Comparison of ENCODE assay signal across 8 mouse cellular contexts in the genomic region with DNA sequence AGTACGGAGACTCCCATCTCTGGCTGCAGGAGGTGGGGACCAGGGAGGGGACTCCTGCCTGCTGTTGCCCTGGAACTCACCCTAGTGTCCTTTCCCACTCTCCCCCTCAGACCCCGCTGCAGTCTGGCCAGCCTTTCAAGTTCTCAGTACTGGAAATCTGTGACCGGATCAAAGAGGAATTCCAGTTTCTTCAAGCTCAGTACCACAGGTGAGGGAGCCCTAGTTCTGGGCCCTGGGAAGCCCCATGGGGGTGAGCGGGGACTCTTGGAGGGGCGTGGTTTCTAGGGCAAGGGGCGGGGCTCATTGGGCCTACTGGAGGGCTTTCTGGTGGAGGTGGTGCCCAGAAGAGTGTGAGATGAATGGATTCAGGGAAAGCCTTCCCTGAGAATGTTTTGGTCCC. TPM values are rescaled to one million over a fixed set of nuclear protein-coding genes. Genes with fewer than 3 reads are reported as not detected.
DNase-seq lines count a peak whose midpoint lies in the region; ATAC-seq and TF ChIP-seq lines count a peak whose summit lies in the region.

No protein-coding gene starts in this region.

- peak overlapping the region; percentile 85 for H3K27ac ChIP-seq in heart, embryonic 10.5 days
- no peak overlapping the region for H3K27ac ChIP-seq in bone marrow macrophage, adult 2 months (ENCODE audit: insufficient read depth, low read depth, low read length)
- no peak overlapping the region for H3K27ac ChIP-seq in heart, embryonic 16.5 days (ENCODE audit: low read length)
- H3K27ac ChIP-seq in limb, embryonic 14.5 days (replicated peaks; ENCODE audit: low read depth, low read length): no peak overlapping the region
- H3K27ac ChIP-seq in neural tube, embryonic 15.5 days (replicated peaks): no peak overlapping the region

- H3K4me2 ChIP-seq in heart, embryonic 16.5 days (ENCODE audit: low read depth, low read length): peak overlapping the region; percentile 81
- H3K4me2 ChIP-seq in limb, embryonic 14.5 days (replicated peaks; ENCODE audit: low read depth, low read length, severe bottlenecking): peak overlapping the region; percentile 71
- H3K4me2 ChIP-seq in neural tube, embryonic 15.5 days: peak overlapping the region; percentile 80

- no peak for DNase-seq in heart, embryonic 10.5 days (ENCODE audit: low spot score)
- DNase-seq in heart, postnatal 36 days: no peak
- no peak for DNase-seq in limb, embryonic 14.5 days (ENCODE audit: low spot score)
- DNase-seq in gastrocnemius, postnatal 36 days: no peak
- no peak for DNase-seq in layer of hippocampus, adult 9-11 months

- intact Hi-C loops in heart, postnatal 36 days (cut with DNase I): no loop called here
- intact Hi-C loops in gastrocnemius, postnatal 36 days (cut with DNase I): no loop called here

- peaks cover 72% of the 10 kb centered on the region for H3K27me3 ChIP-seq in heart, embryonic 10.5 days (ENCODE audit: insufficient read depth, poor library complexity, severe bottlenecking)
- H3K27me3 ChIP-seq in heart, embryonic 16.5 days (ENCODE audit: control insufficient read depth, insufficient read depth, low read length): no peaks in the 10 kb centered on the region
- 0 out of 2 replicates have a peak, but pooled peaks cover 3% of the 10 kb centered on the region for H3K27me3 ChIP-seq in limb, embryonic 14.5 days (ENCODE audit: control insufficient read depth, insufficient read depth, low read length)
- H3K27me3 ChIP-seq in neural tube, embryonic 15.5 days (replicated peaks): peaks cover 69% of the 10 kb centered on the region

- ATAC-seq in heart, embryonic 16.5 days (replicated peaks; ENCODE audit: extremely low read depth, insufficient read depth, low FRiP score): no peak
- ATAC-seq in limb, embryonic 14.5 days (ENCODE audit: low FRiP score, low read depth): no peak
- no peak for ATAC-seq in neural tube, embryonic 15.5 days (ENCODE audit: low FRiP score)

- TF ChIP-seq CTCF in bone marrow macrophage, adult 2 months (IDR thresholded peaks at IDR 0.05; ENCODE audit: low read depth, low read length): no peak

- peak overlapping the region; percentile 86 for H3K9ac ChIP-seq in heart, embryonic 16.5 days (ENCODE audit: low read length)
- peak overlapping the region; percentile 74 for H3K9ac ChIP-seq in limb, embryonic 14.5 days (ENCODE audit: low read depth, low read length, severe bottlenecking)
- peak overlapping the region; percentile 67 for H3K9ac ChIP-seq in neural tube, embryonic 15.5 days (replicated peaks)

- H3K9me3 ChIP-seq in heart, embryonic 10.5 days: no peaks in the 10 kb centered on the region
- no peaks in the 10 kb centered on the region for H3K9me3 ChIP-seq in heart, embryonic 16.5 days (replicated peaks; ENCODE audit: control insufficient read depth, low read length)
- no peaks in the 10 kb centered on the region for H3K9me3 ChIP-seq in limb, embryonic 14.5 days (ENCODE audit: control insufficient read depth, low read length)
- H3K9me3 ChIP-seq in neural tube, embryonic 15.5 days (replicated peaks): no peaks in the 10 kb centered on the region

- H3K4me3 ChIP-seq in heart, embryonic 10.5 days: peak overlapping the region; percentile 72
- H3K4me3 ChIP-seq in bone marrow macrophage, adult 2 months (ENCODE audit: insufficient read depth, low read length): peak overlapping the region; percentile 61
- H3K4me3 ChIP-seq in heart, embryonic 16.5 days (ENCODE audit: low read length): peak overlapping the region; percentile 75
- H3K4me3 ChIP-seq in limb, embryonic 14.5 days (replicated peaks; ENCODE audit: low read length): peak overlapping the region; percentile 66
- H3K4me3 ChIP-seq in neural tube, embryonic 15.5 days (replicated peaks): peak overlapping the region; percentile 60

- H3K36me3 ChIP-seq in heart, embryonic 10.5 days: peaks cover 13% of the 10 kb centered on the region; the same call in 1 of the 2 replicates
- H3K36me3 ChIP-seq in heart, embryonic 16.5 days (ENCODE audit: control insufficient read depth, insufficient read depth): no peaks in the 10 kb centered on the region
- H3K36me3 ChIP-seq in limb, embryonic 14.5 days (ENCODE audit: control insufficient read depth, insufficient read depth, low read length): 0 out of 2 replicates have a peak, but pooled peaks cover 4% of the 10 kb centered on the region
- no peaks in the 10 kb centered on the region for H3K36me3 ChIP-seq in neural tube, embryonic 15.5 days

- TF ChIP-seq POLR2A in bone marrow macrophage, adult 2 months (IDR thresholded peaks at IDR 0.05; ENCODE audit: borderline replicate concordance, low read depth, low read length): no peak
- no peak for TF ChIP-seq POLR2A in limb, embryonic 14.5 days (IDR thresholded peaks at IDR 0.05; ENCODE audit: borderline replicate concordance, extremely low read depth, insufficient read depth, insufficient read length)

- peaks cover 61% of the 10 kb centered on the region for H3K4me1 ChIP-seq in heart, embryonic 10.5 days
- peaks cover 5% of the 10 kb centered on the region; the same call in 1 of the 2 replicates for H3K4me1 ChIP-seq in bone marrow macrophage, adult 2 months (ENCODE audit: control insufficient read depth, insufficient read depth, low read length)
- H3K4me1 ChIP-seq in heart, embryonic 16.5 days (ENCODE audit: control insufficient read depth, insufficient read depth, low read length): peaks cover 25% of the 10 kb centered on the region
- H3K4me1 ChIP-seq in limb, embryonic 14.5 days (ENCODE audit: control insufficient read depth, insufficient read depth, low read length): peaks cover 36% of the 10 kb centered on the region
- peaks cover 51% of the 10 kb centered on the region for H3K4me1 ChIP-seq in neural tube, embryonic 15.5 days

- 3% methylated on average over 6 of the region's 6 CpGs for WGBS in heart, embryonic 10.5 days
- 2% methylated on average over 6 of the region's 6 CpGs for WGBS in heart, embryonic 16.5 days
- under 1% methylated on average over 6 of the region's 6 CpGs for WGBS in limb, embryonic 14.5 days
- 1% methylated on average over 6 of the region's 6 CpGs for WGBS in neural tube, embryonic 15.5 days

RNA-seq across cellular contexts. Expression of a gene that starts 1.3 kb away (rescaled TPM):
- 17.4 and 18.3 TPM in 2 replicates for polyA plus RNA-seq in heart, embryonic 10.5 days (2016; fragmentation: Nextera tagmentation; extraction: Ambion mirVana)
- 10 to 100 TPM in 1 of 2 experiments, 1 to 10 TPM in 1; 7.5 to 11.5 TPM for total RNA-seq in heart, postnatal 36 days (2021)
- 17.9 and 24.5 TPM in 2 replicates for polyA plus RNA-seq in bone marrow macrophage, adult 2 months (2012; ENCODE audit: insufficient read depth, insufficient read length, missing spikeins)
- 19.5 and 24.5 TPM in 2 replicates for polyA plus RNA-seq in heart, embryonic 16.5 days (2015; fragmentation: Nextera tagmentation; extraction: Ambion mirVana)
- polyA plus RNA-seq in limb, embryonic 14.5 days (2012; rRNA removed): 250 and 345 TPM in 2 replicates
- 38.1 and 52.2 TPM in 2 replicates for polyA plus RNA-seq in limb, embryonic 14.5 days (2014; fragmentation: Nextera tagmentation; extraction: Ambion mirVana)
- polyA plus RNA-seq in neural tube, embryonic 15.5 days (2015; fragmentation: Nextera tagmentation; extraction: Ambion mirVana): 41.8 and 49.9 TPM in 2 replicates
- 1 to 10 TPM; 4.4 to 4.7 TPM for total RNA-seq in gastrocnemius, postnatal 36 days (2021)

RNA-seq across cellular contexts. Expression of a gene that starts 16.4 kb away (rescaled TPM):
- polyA plus RNA-seq in heart, embryonic 10.5 days (2016; fragmentation: Nextera tagmentation; extraction: Ambion mirVana): 467 and 523 TPM in 2 replicates
- total RNA-seq in heart, postnatal 36 days (2021): 1,000 to 10,000 TPM in 1 of 2 experiments, 100 to 1,000 TPM in 1; 977 to 1,076 TPM
- polyA plus RNA-seq in bone marrow macrophage, adult 2 months (2012; ENCODE audit: insufficient read depth, insufficient read length, missing spikeins): 478 and 551 TPM in 2 replicates
- 529 and 769 TPM in 2 replicates for polyA plus RNA-seq in heart, embryonic 16.5 days (2015; fragmentation: Nextera tagmentation; extraction: Ambion mirVana)
- polyA plus RNA-seq in limb, embryonic 14.5 days (2012; rRNA removed): 472 and 473 TPM in 2 replicates
- 380 and 393 TPM in 2 replicates for polyA plus RNA-seq in limb, embryonic 14.5 days (2014; fragmentation: Nextera tagmentation; extraction: Ambion mirVana)
- 771 and 825 TPM in 2 replicates for polyA plus RNA-seq in neural tube, embryonic 15.5 days (2015; fragmentation: Nextera tagmentation; extraction: Ambion mirVana)
- total RNA-seq in gastrocnemius, postnatal 36 days (2021): 100 to 1,000 TPM; 847 to 848 TPM

RNA-seq across cellular contexts. Expression of a gene that starts 25.2 kb away (rescaled TPM):
- 29.0 and 33.9 TPM in 2 replicates for polyA plus RNA-seq in heart, embryonic 10.5 days (2016; fragmentation: Nextera tagmentation; extraction: Ambion mirVana)
- 1 to 10 TPM; 7.5 to 8.5 TPM for total RNA-seq in heart, postnatal 36 days (2021)
- 42.3 and 47.9 TPM in 2 replicates for polyA plus RNA-seq in bone marrow macrophage, adult 2 months (2012; ENCODE audit: insufficient read depth, insufficient read length, missing spikeins)
- 29.6 and 31.0 TPM in 2 replicates for polyA plus RNA-seq in heart, embryonic 16.5 days (2015; fragmentation: Nextera tagmentation; extraction: Ambion mirVana)
- 24.2 and 28.0 TPM in 2 replicates for polyA plus RNA-seq in limb, embryonic 14.5 days (2012; rRNA removed)
- polyA plus RNA-seq in limb, embryonic 14.5 days (2014; fragmentation: Nextera tagmentation; extraction: Ambion mirVana): 9.2 and 16.6 TPM in 2 replicates
- 5.7 and 7.3 TPM in 2 replicates for polyA plus RNA-seq in neural tube, embryonic 15.5 days (2015; fragmentation: Nextera tagmentation; extraction: Ambion mirVana)
- 1 to 10 TPM; 4.2 to 4.9 TPM for total RNA-seq in gastrocnemius, postnatal 36 days (2021)

RNA-seq across cellular contexts. Expression of a gene that starts 30.4 kb away (rescaled TPM):
- 0.95 and 1.4 TPM in 2 replicates for polyA plus RNA-seq in heart, embryonic 10.5 days (2016; fragmentation: Nextera tagmentation; extraction: Ambion mirVana)
- total RNA-seq in heart, postnatal 36 days (2021): 1 to 10 TPM; 2.6 to 2.7 TPM
- polyA plus RNA-seq in bone marrow macrophage, adult 2 months (2012; ENCODE audit: insufficient read depth, insufficient read length, missing spikeins): 0.67 and 0.78 TPM in 2 replicates
- polyA plus RNA-seq in heart, embryonic 16.5 days (2015; fragmentation: Nextera tagmentation; extraction: Ambion mirVana): 1.2 TPM in 2 replicates
- 3.8 and 4.0 TPM in 2 replicates for polyA plus RNA-seq in limb, embryonic 14.5 days (2012; rRNA removed)
- polyA plus RNA-seq in limb, embryonic 14.5 days (2014; fragmentation: Nextera tagmentation; extraction: Ambion mirVana): 0.58 and 0.78 TPM in 2 replicates
- polyA plus RNA-seq in neural tube, embryonic 15.5 days (2015; fragmentation: Nextera tagmentation; extraction: Ambion mirVana): 1.3 and 2.3 TPM in 2 replicates
- total RNA-seq in gastrocnemius, postnatal 36 days (2021): 1 to 10 TPM; 2.3 TPM

RNA-seq across cellular contexts. Expression of a gene that starts 30.7 kb away (rescaled TPM):
- 73.2 and 79.1 TPM in 2 replicates for polyA plus RNA-seq in heart, embryonic 10.5 days (2016; fragmentation: Nextera tagmentation; extraction: Ambion mirVana)
- total RNA-seq in heart, postnatal 36 days (2021): 10 to 100 TPM; 50.7 to 51.7 TPM
- 10.1 and 10.5 TPM in 2 replicates for polyA plus RNA-seq in bone marrow macrophage, adult 2 months (2012; ENCODE audit: insufficient read depth, insufficient read length, missing spikeins)
- polyA plus RNA-seq in heart, embryonic 16.5 days (2015; fragmentation: Nextera tagmentation; extraction: Ambion mirVana): 57.4 and 59.7 TPM in 2 replicates
- 97.4 and 116 TPM in 2 replicates for polyA plus RNA-seq in limb, embryonic 14.5 days (2012; rRNA removed)
- polyA plus RNA-seq in limb, embryonic 14.5 days (2014; fragmentation: Nextera tagmentation; extraction: Ambion mirVana): 89.1 and 91.7 TPM in 2 replicates
- 91.1 and 102 TPM in 2 replicates for polyA plus RNA-seq in neural tube, embryonic 15.5 days (2015; fragmentation: Nextera tagmentation; extraction: Ambion mirVana)
- 10 to 100 TPM; 23.6 TPM for total RNA-seq in gastrocnemius, postnatal 36 days (2021)
